Mouse (Mus musculus) heart, embryonic 11.5 days (tissue): ENCODE measurements around the gene Fam69a. TPM values are rescaled to one million over a fixed set of nuclear protein-coding genes. Genes with fewer than 3 reads are reported as not detected.

Experiments
- ATAC-seq: fragments of 200-750 bp; cut with Nextera tagmentation; replicated peaks from 2 replicates; pipeline ENCODE4 v1.8.0; 2017; ENCODE audit warnings: moderate library complexity; ENCODE audit not compliant: insufficient number of reproducible peaks, low FRiP score, low TSS enrichment
- H3K27ac ChIP-seq: fragments of 300-500 bp; sonication (generic); 2 replicates; pipeline ENCODE4 v1.5.1; 2014; ENCODE audit warnings: mild to moderate bottlenecking, low read depth, low read length
- H3K27me3 ChIP-seq: fragments of 300-500 bp; sonication (generic); 2 replicates; pipeline ENCODE4 v1.6.1; 2014; ENCODE audit warnings: mild to moderate bottlenecking, low read length, mixed read lengths; ENCODE audit not compliant: control insufficient read depth, insufficient read depth
- H3K36me3 ChIP-seq: fragments of 300-500 bp; sonication (generic); 2 replicates; pipeline ENCODE4 v1.6.1; 2014; ENCODE audit warnings: mild to moderate bottlenecking, low read length, moderate library complexity, mixed read lengths; ENCODE audit not compliant: control insufficient read depth, insufficient read depth
- H3K4me1 ChIP-seq: fragments of 300-500 bp; sonication (generic); 2 replicates; pipeline ENCODE4 v1.6.1; 2014; ENCODE audit warnings: low read length; ENCODE audit not compliant: control insufficient read depth, insufficient read depth
- H3K4me2 ChIP-seq: fragments of 300-500 bp; sonication (generic); 2 replicates; pipeline ENCODE4 v1.6.1; 2014; ENCODE audit warnings: mild to moderate bottlenecking, moderate library complexity
- H3K4me3 ChIP-seq: fragments of 300-500 bp; sonication (generic); 2 replicates; pipeline ENCODE4 v1.5.1; 2014; ENCODE audit warnings: low read depth, low read length
- H3K9ac ChIP-seq: fragments of 300-500 bp; sonication (generic); 2 replicates; pipeline ENCODE4 v1.6.1; 2014; ENCODE audit warnings: mild to moderate bottlenecking, low read depth, low read length, moderate library complexity
- H3K9me3 ChIP-seq: fragments of 300-500 bp; sonication (generic); replicated peaks from 2 replicates; pipeline ENCODE4 v1.6.1; 2016; ENCODE audit warnings: low read length; ENCODE audit not compliant: control insufficient read depth
- WGBS: fragments of 180-500 bp; shearing (Covaris S2); extraction: QIAGEN DNeasy Blood & Tissue Kit; methylation state at CpG from one replicate; pipeline ENCODE4 v1.1.7; 2014; ENCODE audit not compliant: insufficient replicate concordance; 5-methylcytosine and 5-hydroxymethylcytosine counted together
- polyA plus RNA-seq: library from polyadenylated mRNA; unstranded; fragments of >200 nt; fragmentation: Nextera tagmentation; extraction: Ambion mirVana; gene quantifications from 2 replicates; pipeline ENCODE4 v1.2.1, GENCODE M21; 2014

Fam69a gene
- polyA plus RNA-seq, 1 experiment from 2014 or later: 20.0 TPM

DNA sequence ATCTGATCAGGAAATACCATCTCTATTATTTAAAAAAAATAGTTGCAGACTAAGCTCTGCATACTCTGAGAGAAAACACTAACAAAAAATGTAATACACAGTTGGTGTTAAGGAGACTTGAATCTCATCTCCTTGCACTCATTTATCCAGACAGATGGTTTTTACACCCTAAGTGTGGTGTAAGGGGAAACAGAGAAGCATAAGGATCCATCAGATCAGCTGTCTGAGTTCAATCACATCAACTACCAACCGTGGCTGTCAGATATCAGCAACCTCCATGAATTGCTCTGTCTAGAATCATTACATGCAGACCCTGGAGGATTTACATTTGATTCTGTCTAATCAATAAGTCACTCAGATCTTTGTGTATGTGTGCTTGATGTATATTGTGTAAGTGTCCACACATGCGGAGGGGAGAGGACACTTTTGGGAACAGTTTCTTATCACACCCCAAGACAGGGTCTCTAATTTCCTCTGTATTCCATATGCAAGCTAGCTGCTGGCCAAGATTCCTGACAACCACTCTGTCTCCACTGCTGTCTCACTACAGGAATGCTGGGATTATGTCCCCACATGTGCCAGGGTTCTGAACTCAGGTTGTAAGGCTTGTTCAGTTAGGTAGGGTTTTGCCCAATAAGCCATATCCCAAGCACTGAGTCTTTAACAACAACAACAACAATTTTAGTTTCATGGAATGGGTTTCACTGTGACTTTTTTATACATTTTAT, 22.7 kb downstream of the Fam69a start:
- Histone ChIP-seq H3K36me3 (no peaks in the 10 kb centered on the region), H3K27me3 (no peaks in the 10 kb centered on the region), H3K27ac (no peak overlapping the region), H3K4me1 (peaks cover 19% of the 10 kb centered on the region), H3K4me3 (no peak overlapping the region), H3K4me2 (no peak overlapping the region), H3K9me3 (no peaks in the 10 kb centered on the region), H3K9ac (no peak overlapping the region)
- WGBS: 63% methylated on average over 2 of the region's 2 CpGs
- no peak for ATAC-seq

DNA sequence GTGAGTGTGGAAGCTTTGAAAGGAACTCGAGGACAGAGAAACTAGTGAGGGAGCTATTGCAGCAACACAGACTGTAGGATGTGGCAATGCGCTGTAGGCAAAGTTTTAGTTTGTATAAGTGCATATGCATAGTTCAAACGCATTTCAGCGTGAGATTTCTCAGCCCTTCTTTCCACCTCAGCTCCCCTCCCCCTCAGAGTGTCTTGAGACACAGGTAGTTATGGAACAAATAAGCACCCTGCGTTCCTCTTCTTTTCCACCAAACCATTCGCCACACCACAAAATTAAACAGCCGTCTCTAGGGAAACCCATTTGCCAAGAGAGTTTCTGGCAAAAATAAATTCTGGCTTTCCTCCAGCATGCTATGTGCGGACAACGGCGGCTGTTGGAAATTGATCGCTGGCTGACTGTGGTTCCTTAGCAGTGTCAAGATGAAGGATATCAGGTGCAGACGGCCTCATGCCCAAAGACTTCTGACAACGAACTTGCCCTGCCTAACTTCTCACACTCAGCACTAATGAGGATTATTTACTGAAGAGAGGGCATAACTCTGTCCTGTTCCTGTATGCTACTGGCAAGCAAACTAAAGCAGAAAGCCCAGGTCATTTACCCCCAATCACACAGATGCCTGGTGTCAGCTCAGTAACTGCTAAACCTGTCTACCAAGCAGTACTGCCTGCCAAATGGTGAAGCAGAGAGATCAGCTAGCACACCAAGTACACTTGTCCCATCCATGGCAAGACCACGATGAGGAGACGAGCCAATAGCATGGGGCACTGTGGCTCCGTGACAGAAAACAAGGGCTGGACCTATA, 25.2 kb downstream of the Fam69a start:
- Histone ChIP-seq H3K36me3 (no peaks in the 10 kb centered on the region), H3K9ac (no peak overlapping the region), H3K4me3 (no peak overlapping the region), H3K27ac (no peak overlapping the region), H3K27me3 (no peaks in the 10 kb centered on the region), H3K4me2 (peak overlapping the region; percentile 12), H3K4me1 (peaks cover 17% of the 10 kb centered on the region), H3K9me3 (no peaks in the 10 kb centered on the region)
- no peak for ATAC-seq
- 59% methylated on average over 16 of the region's 16 CpGs for WGBS

DNA sequence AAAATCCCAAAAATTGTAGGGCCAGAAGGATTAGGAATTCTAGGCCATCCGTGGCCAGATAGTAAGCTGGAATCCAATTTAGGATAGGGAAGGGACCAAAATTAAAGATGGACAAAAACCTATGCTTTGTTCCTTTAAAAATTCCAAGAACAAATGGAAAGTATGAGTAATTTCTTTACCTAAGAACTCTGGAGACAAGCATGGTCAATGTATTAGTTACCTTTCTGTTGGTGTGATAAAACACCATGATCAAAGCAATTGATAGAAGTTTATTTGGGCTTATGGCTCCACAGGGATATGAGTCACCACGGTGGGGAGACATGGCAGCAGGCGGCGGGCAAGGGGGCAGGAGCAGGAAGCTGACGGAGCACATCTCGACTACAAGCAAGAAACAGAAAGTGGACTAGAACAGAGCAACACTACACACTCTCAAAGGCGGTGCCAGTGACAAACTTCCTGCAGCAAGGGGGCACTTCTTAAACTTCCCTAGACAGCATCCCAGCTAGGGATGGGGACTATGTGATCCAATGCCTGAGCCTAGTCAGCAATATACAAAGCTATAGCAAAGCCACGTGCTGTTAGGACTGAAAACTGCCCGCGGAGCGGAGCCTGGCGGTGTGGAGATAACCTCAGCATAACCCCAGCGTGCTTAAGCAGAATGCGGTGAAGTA, 26.2 kb downstream of the Fam69a start:
- Histone ChIP-seq H3K4me3 (peak overlapping the region; percentile 10; the same call in 1 of the 2 replicates), H3K9me3 (no peaks in the 10 kb centered on the region), H3K27ac (no peak overlapping the region), H3K9ac (peak overlapping the region; percentile 6; the same call in 1 of the 2 replicates), H3K36me3 (no peaks in the 10 kb centered on the region), H3K4me1 (peaks cover 10% of the 10 kb centered on the region), H3K4me2 (peak overlapping the region; percentile 50), H3K27me3 (no peaks in the 10 kb centered on the region)
- 0 out of 2 replicates have a peak, but pooled peaks have one; percentile 61 for ATAC-seq
- WGBS: 43% methylated on average over 14 of the region's 14 CpGs

DNA sequence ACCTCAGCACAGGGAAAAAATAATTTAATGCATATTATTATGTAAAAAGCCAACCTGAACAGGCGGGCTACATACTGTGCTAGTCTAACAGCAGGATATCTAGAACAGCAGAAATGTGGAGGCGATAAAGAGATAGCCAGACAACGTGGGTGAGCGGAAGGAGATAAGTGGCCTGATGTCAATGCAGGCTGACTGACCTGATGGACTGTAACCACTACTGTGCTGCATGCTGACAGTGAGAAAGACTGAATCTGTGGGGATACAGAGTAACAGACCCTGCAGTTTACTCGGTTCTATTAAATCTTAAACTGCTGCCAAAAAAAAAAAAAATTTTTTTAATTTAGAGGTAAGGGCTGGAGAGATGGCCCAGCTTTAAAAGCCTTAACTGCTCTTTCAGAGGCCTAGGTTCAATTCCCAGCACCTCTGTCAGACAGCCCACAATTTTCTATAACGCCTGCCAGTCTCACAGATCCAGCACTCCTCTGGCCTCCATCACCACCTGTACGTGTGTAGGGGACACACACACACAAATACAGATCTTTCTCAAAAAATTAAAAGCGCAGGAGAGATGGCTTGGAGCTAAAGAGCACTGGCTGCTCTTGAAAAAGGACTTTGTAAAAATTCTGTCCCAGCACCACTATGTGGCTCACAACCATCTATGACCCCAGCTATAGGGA, 27.1 kb downstream of the Fam69a start:
- Histone ChIP-seq H3K27me3 (no peaks in the 10 kb centered on the region), H3K4me3 (no peak overlapping the region), H3K36me3 (no peaks in the 10 kb centered on the region), H3K4me1 (peaks cover 10% of the 10 kb centered on the region), H3K4me2 (no peak overlapping the region), H3K27ac (no peak overlapping the region), H3K9me3 (no peaks in the 10 kb centered on the region), H3K9ac (no peak overlapping the region)
- WGBS: 64% methylated on average over 8 of the region's 8 CpGs
- ATAC-seq: no peak

DNA sequence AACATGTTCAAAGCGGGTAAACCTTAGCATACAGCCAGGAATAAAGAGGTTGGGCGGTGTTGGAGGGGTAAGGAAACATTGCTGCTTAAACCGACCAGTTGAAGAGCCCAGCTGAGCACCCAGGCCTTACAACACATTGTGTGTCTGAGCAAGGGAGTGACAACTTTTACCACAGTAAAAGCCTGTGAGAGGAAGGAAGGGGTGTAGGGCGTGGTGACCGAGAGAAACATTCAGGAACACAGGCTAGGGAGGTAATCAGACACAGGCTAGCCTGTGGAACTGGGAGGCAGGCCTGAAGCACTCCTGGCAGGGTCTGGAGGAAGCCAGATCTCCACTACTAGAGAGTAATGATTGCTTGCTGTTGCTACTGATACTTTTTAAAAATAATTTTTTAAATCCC, 36.2 kb downstream of the Fam69a start:
- H3K4me3 ChIP-seq: no peak overlapping the region
- no peaks in the 10 kb centered on the region for H3K27me3 ChIP-seq
- no peaks in the 10 kb centered on the region for H3K9me3 ChIP-seq
- 0 out of 2 replicates have a peak, but pooled peaks cover 2% of the 10 kb centered on the region for H3K4me1 ChIP-seq
- no peak overlapping the region for H3K9ac ChIP-seq
- ATAC-seq: no peak
- 67% methylated on average over 5 of the region's 5 CpGs for WGBS
- H3K36me3 ChIP-seq: no peaks in the 10 kb centered on the region
- no peak overlapping the region for H3K4me2 ChIP-seq
- H3K27ac ChIP-seq: no peak overlapping the region

DNA sequence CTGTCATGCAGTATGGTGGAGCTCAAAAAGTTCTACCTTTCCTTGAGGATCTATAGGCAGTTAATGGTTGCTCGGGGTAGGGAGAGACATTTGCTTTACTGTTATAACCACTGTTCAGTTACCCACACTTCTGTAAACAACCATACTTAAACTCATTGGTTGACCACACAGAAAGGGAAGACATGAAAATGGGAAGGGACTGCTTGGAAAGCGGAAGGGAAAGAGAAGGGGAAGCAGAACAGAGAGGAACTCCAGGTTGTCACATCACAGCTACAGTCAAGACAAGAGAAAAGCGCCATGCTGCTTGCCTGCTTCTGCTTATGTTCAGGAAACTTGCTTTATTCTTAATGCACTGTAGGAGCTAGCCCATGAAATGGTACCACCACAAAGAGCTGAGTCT, 37.3 kb downstream of the Fam69a start:
- H3K4me2 ChIP-seq: no peak overlapping the region
- H3K4me3 ChIP-seq: no peak overlapping the region
- no peak overlapping the region for H3K27ac ChIP-seq
- no peak overlapping the region for H3K9ac ChIP-seq
- H3K27me3 ChIP-seq: no peaks in the 10 kb centered on the region
- H3K4me1 ChIP-seq: 0 out of 2 replicates have a peak, but pooled peaks cover 2% of the 10 kb centered on the region
- no peak for ATAC-seq
- H3K9me3 ChIP-seq: no peaks in the 10 kb centered on the region
- WGBS: 77% methylated on average over 3 of the region's 3 CpGs
- H3K36me3 ChIP-seq: no peaks in the 10 kb centered on the region

DNA sequence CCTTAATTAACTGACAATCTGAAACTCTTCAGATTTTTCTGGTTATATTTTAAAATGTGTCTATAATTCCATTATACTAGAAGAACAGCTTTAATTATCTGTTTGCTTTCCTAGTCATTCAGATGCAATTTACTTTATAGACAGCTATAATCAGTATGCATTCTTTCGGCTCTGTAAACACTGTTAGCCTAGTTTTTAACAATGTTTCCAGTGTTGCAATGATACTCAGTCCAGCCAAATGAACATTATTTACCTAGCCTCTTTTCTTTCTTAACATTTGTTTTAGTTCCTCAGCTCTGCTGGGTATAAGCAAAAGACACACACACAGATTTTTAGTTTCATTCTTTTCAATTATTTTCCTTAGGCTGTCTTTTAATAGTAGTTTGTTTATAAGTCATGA, 38.0 kb downstream of the Fam69a start:
- no peak overlapping the region for H3K4me3 ChIP-seq
- H3K9me3 ChIP-seq: no peaks in the 10 kb centered on the region
- no peak overlapping the region for H3K27ac ChIP-seq
- ATAC-seq: no peak
- 0 out of 2 replicates have a peak, but pooled peaks cover 2% of the 10 kb centered on the region for H3K4me1 ChIP-seq
- H3K4me2 ChIP-seq: no peak overlapping the region
- 86% methylated on average over 1 of the region's 1 CpGs for WGBS
- H3K27me3 ChIP-seq: no peaks in the 10 kb centered on the region
- no peak overlapping the region for H3K9ac ChIP-seq
- no peaks in the 10 kb centered on the region for H3K36me3 ChIP-seq

DNA sequence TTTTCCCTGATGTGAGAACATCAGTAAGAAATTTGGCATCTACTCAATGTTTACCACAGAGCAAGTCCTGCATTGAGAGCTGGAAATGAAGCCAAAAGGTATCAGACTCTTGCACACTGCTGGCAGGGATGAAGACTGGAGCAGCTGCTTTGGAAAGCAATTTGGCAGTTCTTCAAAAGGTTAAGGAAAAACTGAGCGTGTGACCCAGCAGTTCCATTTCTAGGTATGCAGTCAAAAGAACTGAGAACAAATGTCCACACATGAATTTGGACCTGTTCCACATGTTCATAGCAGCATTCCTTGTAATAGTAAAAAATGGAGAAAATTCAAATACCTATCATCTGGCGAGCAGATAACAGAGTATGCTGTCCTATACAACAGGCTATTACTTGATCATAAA, 39.3 kb downstream of the Fam69a start:
- ATAC-seq: no peak
- Histone ChIP-seq H3K4me1 (0 out of 2 replicates have a peak, but pooled peaks cover 2% of the 10 kb centered on the region), H3K4me3 (no peak overlapping the region), H3K9me3 (no peaks in the 10 kb centered on the region), H3K27ac (no peak overlapping the region), H3K9ac (no peak overlapping the region), H3K27me3 (no peaks in the 10 kb centered on the region), H3K4me2 (no peak overlapping the region), H3K36me3 (no peaks in the 10 kb centered on the region)
- WGBS: 75% methylated on average over 2 of the region's 2 CpGs
